Mouse (Mus musculus) MEL (cell line): ENCODE data around the gene Ccser1. TPM values are rescaled to one million over a fixed set of nuclear protein-coding genes. Genes with fewer than 3 reads are reported as not detected.

Source experiments
- DNase-seq: peaks from one replicate; pipeline ENCODE4 v3.0.0; 2011; ENCODE audit warnings: low read depth, low spot score
- H3K27ac ChIP-seq: 2 replicates; pipeline ENCODE4 v1.5.1; 2012; ENCODE audit warnings: low read depth, mild to moderate bottlenecking, control low read depth, low read length, moderate library complexity; ENCODE audit not compliant: control insufficient read depth
- H3K27me3 ChIP-seq, 2 experiments: fragments of 150-350 bp in 1 of 2; sonication (generic) in 1 of 2; 2 replicates each; pipeline ENCODE4 v1.6.1; 2012; ENCODE audit warnings: low read length in 2 of 2, mild to moderate bottlenecking in 2 of 2, improper control_type of control experiment in 1 of 2, moderate library complexity in 1 of 2; ENCODE audit not compliant: insufficient read depth in 2 of 2, control insufficient read depth in 1 of 2
- H3K36me3 ChIP-seq, 2 experiments: 2 replicates each; pipeline ENCODE4 v1.6.1; 2012 to 2014; ENCODE audit warnings: low read length in 2 of 2, improper control_type of control experiment in 1 of 2, inconsistent platforms in 1 of 2, mild to moderate bottlenecking in 1 of 2; ENCODE audit not compliant: insufficient read depth in 2 of 2, control insufficient read depth in 1 of 2
- H3K4me1 ChIP-seq, 2 experiments: fragments of 150-350 bp in 1 of 2; sonication (generic) in 1 of 2; 2 replicates each; pipeline ENCODE4 v1.6.1; 2012; ENCODE audit warnings: low read length in 2 of 2, improper control_type of control experiment in 1 of 2, mild to moderate bottlenecking in 1 of 2; ENCODE audit not compliant: insufficient read depth in 2 of 2, control insufficient read depth in 1 of 2
- H3K4me3 ChIP-seq, 2 experiments: fragments of 150-350 bp in 1 of 2; sonication (generic) in 1 of 2; 2 replicates each; pipeline ENCODE4 v1.5.1; 2012; ENCODE audit warnings: low read depth in 2 of 2, low read length in 2 of 2, mild to moderate bottlenecking in 2 of 2, moderate library complexity in 2 of 2, control low read depth in 1 of 2, improper control_type of control experiment in 1 of 2; ENCODE audit not compliant: control insufficient read depth in 1 of 2, insufficient read depth in 1 of 2
- H3K79me2 ChIP-seq: 2 replicates; pipeline ENCODE4 v1.6.1; 2012; ENCODE audit warnings: mild to moderate bottlenecking, low read length, moderate library complexity; ENCODE audit not compliant: control insufficient read depth, poor library complexity, insufficient read depth
- H3K9ac ChIP-seq: 2 replicates; pipeline ENCODE4 v1.6.1; 2012; ENCODE audit warnings: low read depth, mild to moderate bottlenecking, control low read depth, low read length, moderate library complexity; ENCODE audit not compliant: control insufficient read depth, poor library complexity, severe bottlenecking
- H3K9me3 ChIP-seq: fragments of 150-350 bp; sonication (generic); replicated peaks from 2 replicates; pipeline ENCODE4 v1.6.1; 2012; ENCODE audit warnings: mild to moderate bottlenecking, low read length, improper control_type of control experiment, moderate library complexity; ENCODE audit not compliant: insufficient read depth
- BHLHE40 ChIP-seq: IDR thresholded peaks from 2 replicates; pipeline ENCODE4 v1.6.1; 2012; ENCODE audit warnings: low read depth, mild to moderate bottlenecking, inconsistent platforms, low read length, improper control_type of control experiment, borderline replicate concordance
- CHD2 ChIP-seq: IDR thresholded peaks from 2 replicates; pipeline ENCODE4 v1.6.1; 2011; ENCODE audit warnings: low read length, improper control_type of control experiment
- CTCF ChIP-seq, 3 experiments: IDR thresholded peaks in 2 of 3; conservative IDR thresholded peaks in 1 of 3; 2 replicates each; pipeline ENCODE4 v1.5.1; 2011 to 2012; ENCODE audit warnings: low read length in 3 of 3, low read depth in 2 of 3, mild to moderate bottlenecking in 2 of 3, improper control_type of control experiment in 1 of 3, inconsistent platforms in 1 of 3, mixed read lengths in 1 of 3, moderate library complexity in 1 of 3; ENCODE audit not compliant: control insufficient read depth in 1 of 3, insufficient read depth in 1 of 3, poor library complexity in 1 of 3, severe bottlenecking in 1 of 3
- E2F4 ChIP-seq: IDR thresholded peaks from 2 replicates; pipeline ENCODE4 v1.6.1; 2011; ENCODE audit warnings: low read depth, low read length, improper control_type of control experiment, borderline replicate concordance
- ELF1 ChIP-seq: IDR thresholded peaks from 2 replicates; pipeline ENCODE4 v1.6.1; 2014; ENCODE audit warnings: low read depth, mild to moderate bottlenecking, inconsistent platforms, low read length, improper control_type of control experiment, moderate library complexity
- GABPA ChIP-seq: IDR thresholded peaks from 2 replicates; pipeline ENCODE4 v1.6.1; 2012; ENCODE audit warnings: low read depth, mild to moderate bottlenecking, inconsistent platforms, low read length, improper control_type of control experiment, moderate library complexity
- GATA1 ChIP-seq: IDR thresholded peaks from 2 replicates; pipeline ENCODE4 v1.6.1; 2011; ENCODE audit warnings: low read depth, low read length, improper control_type of control experiment
- HCFC1 ChIP-seq: IDR thresholded peaks from 2 replicates; pipeline ENCODE4 v1.6.1; 2012; ENCODE audit warnings: low read depth, mild to moderate bottlenecking, inconsistent platforms, low read length, improper control_type of control experiment, moderate library complexity
- JUND ChIP-seq: IDR thresholded peaks from 2 replicates; pipeline ENCODE4 v1.6.1; 2011; ENCODE audit warnings: low read depth, mild to moderate bottlenecking, improper control_type of control experiment, low read length
- MAZ ChIP-seq: IDR thresholded peaks from 2 replicates; pipeline ENCODE4 v1.6.1; 2012; ENCODE audit warnings: low read depth, mild to moderate bottlenecking, inconsistent platforms, low read length, improper control_type of control experiment
- MEF2A ChIP-seq: IDR thresholded peaks from 2 replicates; pipeline ENCODE4 v1.6.1; 2014; ENCODE audit warnings: low read depth, mild to moderate bottlenecking, inconsistent platforms, low read length, improper control_type of control experiment; ENCODE audit not compliant: poor library complexity, insufficient replicate concordance, severe bottlenecking; ENCODE audit errors: extremely low read depth
- MYB ChIP-seq: IDR thresholded peaks from 2 replicates; pipeline ENCODE4 v1.6.1; 2011; ENCODE audit warnings: mild to moderate bottlenecking, low read depth, low read length, improper control_type of control experiment
- MYC ChIP-seq: IDR thresholded peaks from 2 replicates; pipeline ENCODE4 v1.6.1; 2011; ENCODE audit warnings: low read depth, mild to moderate bottlenecking, low read length, improper control_type of control experiment, moderate library complexity
- NELFE ChIP-seq: IDR thresholded peaks from 2 replicates; pipeline ENCODE4 v1.6.1; 2011; ENCODE audit warnings: low read depth, low read length, improper control_type of control experiment
- POLR2A ChIP-seq, 2 experiments: IDR thresholded peaks; 2 replicates each; pipeline ENCODE4 v1.6.1; 2011 to 2012; ENCODE audit warnings: low read length in 2 of 2, mild to moderate bottlenecking in 2 of 2, control low read depth in 1 of 2, improper control_type of control experiment in 1 of 2, low read depth in 1 of 2, moderate library complexity in 1 of 2; ENCODE audit not compliant: control insufficient read depth in 1 of 2, insufficient read depth in 1 of 2, poor library complexity in 1 of 2
- POLR2AphosphoS5 ChIP-seq: IDR thresholded peaks from 2 replicates; pipeline ENCODE4 v1.6.1; 2012; ENCODE audit warnings: low read depth, borderline replicate concordance, mild to moderate bottlenecking, inconsistent platforms, low read length, moderate library complexity, mixed read lengths
- RCOR1 ChIP-seq: IDR thresholded peaks from 2 replicates; pipeline ENCODE4 v1.6.1; 2012; ENCODE audit warnings: low read depth, mild to moderate bottlenecking, inconsistent platforms, low read length, improper control_type of control experiment
- SIN3A ChIP-seq: IDR thresholded peaks from 2 replicates; pipeline ENCODE4 v1.6.1; 2012; ENCODE audit warnings: low read length, improper control_type of control experiment, inconsistent platforms
- TAL1 ChIP-seq: IDR thresholded peaks from 2 replicates; pipeline ENCODE4 v1.6.1; 2012; ENCODE audit warnings: mild to moderate bottlenecking, inconsistent platforms, low read length, moderate library complexity, mixed read lengths
- TBP ChIP-seq: IDR thresholded peaks from 2 replicates; pipeline ENCODE4 v1.8.0; 2011; ENCODE audit warnings: low read depth, low read length, improper control_type of control experiment
- UBTF ChIP-seq: IDR thresholded peaks from 2 replicates; pipeline ENCODE4 v1.6.1; 2012; ENCODE audit warnings: low read depth, mild to moderate bottlenecking, inconsistent platforms, low read length, improper control_type of control experiment, moderate library complexity, borderline replicate concordance; ENCODE audit not compliant: insufficient read depth
- ZC3H11A ChIP-seq: IDR thresholded peaks from 2 replicates; pipeline ENCODE4 v1.6.1; 2012; ENCODE audit warnings: low read depth, mild to moderate bottlenecking, inconsistent platforms, low read length, improper control_type of control experiment
- ZKSCAN1 ChIP-seq: IDR thresholded peaks from 2 replicates; pipeline ENCODE4 v1.6.1; 2012; ENCODE audit warnings: low read depth, mild to moderate bottlenecking, inconsistent platforms, low read length, improper control_type of control experiment, moderate library complexity
- polyA plus RNA-seq, 2 experiments: library from polyadenylated mRNA; stranded (reverse) in 1 of 2; unstranded in 1 of 2; fragments of >175 nt in 1 of 2; fragments of >200 nt in 1 of 2; gene quantifications; 2 replicates each; pipeline versions ENCODE4 v1.2.1 to v1.2.4; 2012; ENCODE audit warnings: low replicate concordance in 2 of 2, low read depth in 1 of 2; ENCODE audit not compliant: insufficient read length in 2 of 2, insufficient read depth in 1 of 2, missing spikeins in 1 of 2
- total RNA-seq: library from RNA; depleted of rRNA; stranded (reverse); fragments of 300-350 nt; gene quantifications from 2 replicates; pipeline ENCODE4 v1.2.3, GENCODE M21; 2012

Ccser1 gene
- total and polyA plus RNA-seq, 3 experiments = not detected

- no peaks in the 10 kb centered on the region for H3K36me3 ChIP-seq
- H3K9ac ChIP-seq = no peak overlapping the region
- H3K27ac ChIP-seq = no peak overlapping the region
- TF ChIP-seq POLR2AphosphoS5 = no peak
- no peak for TF ChIP-seq MEF2A
- no peak for TF ChIP-seq TAL1
- no peak for TF ChIP-seq NELFE
- no peak for TF ChIP-seq JUND
- TF ChIP-seq ELF1 = no peak
- no peak for TF ChIP-seq POLR2A (IDR thresholded peaks at IDR 0.05; ENCODE audit: control insufficient read depth in 1 of 2, insufficient read depth in 1 of 2, low read depth in 1 of 2, low read length in 2 of 2, poor library complexity in 1 of 2)
- TF ChIP-seq ZKSCAN1 = no peak
- no peak for TF ChIP-seq GABPA
- no peak for TF ChIP-seq GATA1
- no peak for TF ChIP-seq MYB
- no peak for TF ChIP-seq SIN3A
- no peak for TF ChIP-seq BHLHE40
- H3K4me3 ChIP-seq = no peak overlapping the region
- no peaks in the 10 kb centered on the region for H3K27me3 ChIP-seq
- H3K4me1 ChIP-seq = no peaks in the 10 kb centered on the region
- DNase-seq = no peak
- no peaks in the 10 kb centered on the region for H3K79me2 ChIP-seq
- H3K9me3 ChIP-seq = no peaks in the 10 kb centered on the region
These were observed 529 bp upstream of the Ccser1 start for GRCm38 (mm10) chr6:61179641-61179948.

- no peaks in the 10 kb centered on the region for H3K4me1 ChIP-seq
- H3K9me3 ChIP-seq = no peaks in the 10 kb centered on the region
- DNase-seq = no peak
- no peak for TF ChIP-seq ZC3H11A
- TF ChIP-seq BHLHE40 = no peak
- TF ChIP-seq TBP = no peak
- TF ChIP-seq UBTF = no peak
- no peak for TF ChIP-seq MYC
- TF ChIP-seq CHD2 = no peak
- TF ChIP-seq ZKSCAN1 = no peak
- no peak for TF ChIP-seq CTCF (IDR thresholded peaks at IDR 0.05 in 2 of 3, conservative IDR thresholded peaks at IDR 0.05 in 1 of 3; ENCODE audit: control insufficient read depth in 1 of 3, insufficient read depth in 1 of 3, low read depth in 2 of 3, low read length in 3 of 3, poor library complexity in 1 of 3, severe bottlenecking in 1 of 3)
- TF ChIP-seq ELF1 = no peak
- TF ChIP-seq HCFC1 = no peak
- TF ChIP-seq RCOR1 = no peak
- TF ChIP-seq NELFE = no peak
- no peak for TF ChIP-seq MAZ
- TF ChIP-seq E2F4 = no peak
- TF ChIP-seq GABPA = no peak
- no peak overlapping the region for H3K4me3 ChIP-seq
- H3K9ac ChIP-seq = no peak overlapping the region
- no peaks in the 10 kb centered on the region for H3K36me3 ChIP-seq
- no peaks in the 10 kb centered on the region for H3K27me3 ChIP-seq
- H3K79me2 ChIP-seq = no peaks in the 10 kb centered on the region
- no peak overlapping the region for H3K27ac ChIP-seq
These were observed 650 bp downstream of the Ccser1 start for GRCm38 (mm10) chr6:61180756-61181191.
